Comparison of ENCODE assay signal across 9 mouse cellular contexts in the genomic region with DNA sequence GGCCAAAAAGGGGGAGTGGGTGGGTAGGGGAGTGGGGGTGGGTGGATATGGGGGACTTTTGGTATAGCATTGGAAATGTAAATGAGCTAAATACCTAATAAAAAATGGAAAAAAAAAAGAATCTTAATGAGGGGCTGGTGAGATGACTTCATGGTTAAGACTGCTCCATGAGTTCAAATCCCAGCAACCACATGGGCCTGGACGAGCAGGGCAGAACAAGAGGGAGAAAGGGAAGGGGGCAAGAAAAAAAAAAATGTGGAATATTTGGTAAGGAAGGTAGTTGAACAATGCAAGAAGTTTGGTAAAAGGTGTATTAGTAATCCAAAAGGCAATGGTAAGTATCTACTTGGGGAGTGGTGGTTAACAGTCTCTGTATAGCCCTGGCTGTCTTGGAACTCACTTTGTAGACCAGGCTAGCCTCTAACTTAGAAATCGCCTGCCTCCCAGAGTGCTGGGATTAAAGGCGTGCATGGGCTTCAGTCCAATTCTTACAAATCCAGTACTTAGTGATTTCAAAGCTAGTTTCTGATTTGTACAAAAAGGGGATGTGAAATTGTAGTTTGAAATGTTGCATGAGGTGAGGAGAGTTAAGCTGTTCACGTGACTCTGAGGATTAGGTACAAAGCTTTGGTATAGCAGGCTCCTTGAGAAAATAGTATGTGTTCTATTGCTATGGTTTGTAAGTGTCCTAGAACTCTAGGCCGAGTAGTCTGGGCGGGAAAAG. TPM values are rescaled to one million over a fixed set of nuclear protein-coding genes. Genes with fewer than 3 reads are reported as not detected.
A peak's percentile ranks its signal among the peaks of the same experiment; 100 is the strongest.
DNase-seq lines count a peak whose midpoint lies in the region; ATAC-seq lines count a peak whose summit lies in the region.
"Had no signal": no experiment of that assay in that cellular context is flagged by ENCODE, and none has a peak within 500 bp of the region (broad histone marks: within the 10 kb centered on the region; RNA-seq: fewer than 3 reads in every experiment).

No protein-coding gene starts in this region.

- no peaks in the 10 kb centered on the region for H3K27me3 ChIP-seq in intestine, embryonic 15.5 days (replicated peaks)
- H3K27me3 ChIP-seq: limb, embryonic 12.5 days had no signal

- DNase-seq in adrenal gland, postnatal 14 days = peak; percentile 22
- DNase-seq in adrenal gland, adult 18-20 months (ENCODE audit: low spot score in 2 of 2) = no peak
- peak; percentile 24 for DNase-seq in retina, postnatal 1 day
- no peak for DNase-seq in retina, embryonic 14.5 days (ENCODE audit: low spot score)
- no peak for DNase-seq in cerebellum, adult 8-10 months
- no peak for DNase-seq in left cerebral cortex, postnatal 10 days (ENCODE audit: extremely low spot score in 1 of 2, low spot score in 2 of 2)
- no peak for DNase-seq in right cerebral cortex, adult 18-20 months

- WGBS in intestine, embryonic 15.5 days = 52% methylated on average over 6 of the region's 6 CpGs

- no peak overlapping the region for H3K27ac ChIP-seq in intestine, embryonic 15.5 days
- H3K27ac ChIP-seq: limb, embryonic 12.5 days had no signal

- no peak overlapping the region for H3K4me2 ChIP-seq in intestine, embryonic 15.5 days (replicated peaks)
- H3K4me2 ChIP-seq: limb, embryonic 12.5 days had no signal

- no peaks in the 10 kb centered on the region for H3K9me3 ChIP-seq in intestine, embryonic 15.5 days
- H3K9me3 ChIP-seq: limb, embryonic 12.5 days had no signal

- peak; percentile 51; the same call in 1 of the 2 replicates for ATAC-seq in intestine, embryonic 15.5 days

- intact Hi-C loops in left cerebral cortex, postnatal 10 days (cut with DNase I) = loop anchor here (5.0 kb wide), 1 partner anchor 53 kb away; no protein-coding TSS in a partner anchor

- H3K4me3 ChIP-seq in intestine, embryonic 15.5 days (replicated peaks) = no peak overlapping the region
- H3K4me3 ChIP-seq: limb, embryonic 12.5 days had no signal

- no peak overlapping the region for H3K9ac ChIP-seq in intestine, embryonic 15.5 days
- H3K9ac ChIP-seq: limb, embryonic 12.5 days had no signal

- no peaks in the 10 kb centered on the region for H3K36me3 ChIP-seq in intestine, embryonic 15.5 days

- H3K4me1 ChIP-seq in intestine, embryonic 15.5 days (replicated peaks) = no peaks in the 10 kb centered on the region
- H3K4me1 ChIP-seq: limb, embryonic 12.5 days had no signal

RNA-seq across cellular contexts. Expression of a gene that starts 13.9 kb away (rescaled TPM):
- 317 and 323 TPM in 2 replicates for total RNA-seq in adrenal gland, postnatal 14 days (2021)
- 100 to 1,000 TPM; 276 to 511 TPM for total RNA-seq in adrenal gland, adult 18-20 months (2021)
- polyA plus RNA-seq in intestine, embryonic 15.5 days (2015; fragmentation: Nextera tagmentation; extraction: Ambion mirVana) = 112 and 128 TPM in 2 replicates
- total RNA-seq in left cerebral cortex, postnatal 10 days (2021) = 100 to 1,000 TPM; 161 to 203 TPM

Comparison
In these comparisons a context has a peak if more than half of its experiments do, and no peak if none do; other contexts are left out.
1. DNase-seq: peak in adrenal gland, postnatal 14 days (single experiment) and retina, postnatal 1 day (single experiment); none in adrenal gland, adult 18-20 months (0 of 2), retina, embryonic 14.5 days (single experiment), cerebellum, adult 8-10 months (single experiment), left cerebral cortex, postnatal 10 days (0 of 2) and right cerebral cortex, adult 18-20 months (single experiment).